Mouse (Mus musculus) left cerebral cortex, adult 8-10 months (tissue): ENCODE data around the gene Spry1. TPM values are rescaled to one million over a fixed set of nuclear protein-coding genes. Genes with fewer than 3 reads are reported as not detected.
A peak's percentile ranks its signal among the peaks of the same experiment; 100 is the strongest.
"Not testable (repeated sequence)": the region's sequence is repeated elsewhere in the genome, so short reads cannot be mapped to it uniquely, and the experiment has no call there.

Experiments
- DNase-seq, 2 experiments: peaks; one replicate each; pipeline ENCODE4 v3.0.0; 2022; ENCODE audit warnings: low spot score in 2 of 2
- total RNA-seq, 4 experiments: library from RNA; stranded (reverse); gene quantifications; 2 replicates each; pipeline ENCODE4 v1.2.4; 2022

Gene Spry1
- total RNA-seq = 10 to 100 TPM in 1 of 4 experiments, 1 to 10 TPM in 3; 7.8 to 10.6 (median 8.8) TPM

DNA sequence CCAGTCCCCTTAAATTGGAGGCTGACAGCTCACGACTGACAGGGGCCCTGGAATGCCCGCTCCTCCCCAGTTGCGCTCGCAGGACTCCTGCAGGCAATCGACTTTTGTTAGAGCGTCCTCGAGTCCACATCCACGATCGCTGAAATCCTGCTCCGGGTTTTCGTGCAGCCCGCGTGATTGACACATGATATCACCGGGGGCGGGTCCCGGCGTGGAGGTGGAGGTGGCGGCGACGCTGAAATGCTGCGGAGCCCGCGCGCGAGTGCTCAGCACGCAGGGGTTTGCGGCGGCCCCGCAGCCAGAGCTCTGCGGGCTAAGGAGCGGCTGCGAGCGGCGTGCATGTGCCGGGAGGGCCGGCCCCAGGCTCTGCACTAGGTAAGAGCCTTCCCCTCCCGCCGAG, at the start of gene Spry1:
TSS of gene Spry1 (plus strand) at position 258 of the 400 bp plus-strand sequence.
- peak; percentile 90 to 99 for DNase-seq

DNA sequence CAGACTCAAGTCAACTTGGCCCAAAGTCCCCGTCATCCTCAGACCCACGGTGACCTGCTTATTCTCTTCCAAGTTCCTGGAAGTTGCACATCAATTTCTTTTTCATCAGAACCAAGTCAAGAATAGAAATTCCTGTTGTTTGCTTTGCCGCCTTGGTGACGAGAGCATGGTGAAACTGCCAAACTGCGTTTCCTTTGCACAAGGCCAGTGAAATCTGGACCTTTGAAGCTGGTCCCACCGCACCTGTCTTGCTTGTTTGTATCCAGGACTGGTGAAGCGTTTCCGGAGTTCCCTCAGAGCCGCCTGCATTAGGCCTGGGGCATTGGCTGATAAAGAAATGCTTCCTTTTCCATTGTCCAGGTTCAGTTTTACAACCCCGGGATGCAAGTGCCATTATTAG, 44.0 kb upstream of the Spry1 start:
- no peak for DNase-seq

- no peak for DNase-seq
Measured at GRCm38 (mm10) chr3:37596519-37596918, 43.2 kb upstream of the Spry1 start.

DNA sequence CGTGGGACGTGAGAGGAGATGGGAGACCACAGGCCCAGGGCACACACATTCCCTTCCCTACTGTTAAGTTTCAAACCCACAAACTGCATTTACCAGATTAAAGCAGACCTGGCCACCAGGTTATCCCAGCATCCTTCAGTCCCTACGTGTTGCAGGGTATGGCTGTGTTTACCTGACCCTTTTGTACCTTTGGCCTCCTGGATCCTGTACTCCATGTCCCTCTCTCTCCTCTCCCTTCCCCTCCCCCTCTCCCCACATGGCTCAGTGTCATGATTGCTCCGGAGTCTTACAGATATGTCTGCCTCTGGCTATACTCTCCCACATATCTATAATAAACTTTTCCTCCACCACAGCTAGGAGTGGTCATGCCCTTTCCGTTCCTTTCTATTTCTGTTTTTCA, 42.5 kb upstream of the Spry1 start:
- DNase-seq = no peak

DNA sequence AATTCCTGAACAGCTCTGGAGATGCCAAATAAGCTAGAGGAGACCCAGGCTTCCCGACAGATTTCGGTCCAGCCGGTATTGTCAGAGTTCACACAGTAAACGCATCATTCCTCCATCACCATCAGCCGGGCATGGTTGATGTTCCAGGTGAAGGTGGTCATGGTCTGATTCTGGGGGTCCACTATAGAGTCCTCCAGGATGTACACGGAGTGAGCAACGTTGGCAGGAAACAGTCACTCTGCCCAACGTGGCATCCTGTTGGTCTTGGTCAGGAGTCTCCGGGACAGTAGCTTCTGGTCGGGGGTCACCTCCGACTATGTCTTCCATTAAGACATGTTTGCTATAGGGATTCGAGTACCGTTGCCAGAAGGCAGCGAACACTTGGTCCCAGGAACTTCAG, 40.1 kb upstream of the Spry1 start:
- not testable (repeated sequence) for DNase-seq

DNA sequence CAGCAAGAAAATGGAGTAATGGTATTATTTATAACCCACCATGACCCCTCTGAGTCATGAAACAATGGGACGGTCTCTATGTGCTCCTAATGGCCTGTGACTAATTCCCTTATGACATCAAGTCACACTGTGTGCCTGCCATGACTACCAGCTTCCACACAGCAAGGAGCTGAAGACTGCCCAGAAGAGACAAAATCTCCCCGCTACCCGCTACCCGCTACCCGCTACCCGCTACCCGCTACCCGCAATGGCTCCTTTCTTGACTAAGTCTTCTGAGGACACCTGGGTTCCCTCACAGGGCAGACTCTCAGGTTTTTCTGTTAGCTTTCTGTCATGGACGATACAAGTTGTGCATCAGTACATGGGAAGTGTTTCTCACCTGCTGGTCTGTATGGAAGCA, 37.4 kb upstream of the Spry1 start:
- no peak for DNase-seq

DNA sequence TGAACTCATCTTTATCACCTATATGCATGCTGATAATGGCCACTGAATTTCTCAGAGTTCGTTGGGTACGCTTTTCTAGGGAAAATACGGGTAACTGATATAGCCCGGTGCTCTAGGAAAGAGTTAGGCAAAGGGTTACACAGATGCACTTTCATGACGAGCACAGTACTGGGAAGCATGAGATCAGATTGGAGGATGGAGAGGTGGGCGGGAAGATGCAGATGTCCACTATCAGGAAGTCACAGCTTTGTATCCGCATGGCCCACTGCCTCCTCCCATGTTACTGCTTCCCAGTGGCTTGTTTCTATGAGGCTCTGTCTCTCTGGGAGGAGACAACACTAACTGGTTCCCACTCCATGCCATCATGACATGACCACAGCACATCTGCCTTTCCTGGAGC, 36.9 kb upstream of the Spry1 start:
- DNase-seq = no peak

GRCm38 (mm10) chr3:37603541-37603940, 36.2 kb upstream of the Spry1 start:
- DNase-seq = no peak

DNA sequence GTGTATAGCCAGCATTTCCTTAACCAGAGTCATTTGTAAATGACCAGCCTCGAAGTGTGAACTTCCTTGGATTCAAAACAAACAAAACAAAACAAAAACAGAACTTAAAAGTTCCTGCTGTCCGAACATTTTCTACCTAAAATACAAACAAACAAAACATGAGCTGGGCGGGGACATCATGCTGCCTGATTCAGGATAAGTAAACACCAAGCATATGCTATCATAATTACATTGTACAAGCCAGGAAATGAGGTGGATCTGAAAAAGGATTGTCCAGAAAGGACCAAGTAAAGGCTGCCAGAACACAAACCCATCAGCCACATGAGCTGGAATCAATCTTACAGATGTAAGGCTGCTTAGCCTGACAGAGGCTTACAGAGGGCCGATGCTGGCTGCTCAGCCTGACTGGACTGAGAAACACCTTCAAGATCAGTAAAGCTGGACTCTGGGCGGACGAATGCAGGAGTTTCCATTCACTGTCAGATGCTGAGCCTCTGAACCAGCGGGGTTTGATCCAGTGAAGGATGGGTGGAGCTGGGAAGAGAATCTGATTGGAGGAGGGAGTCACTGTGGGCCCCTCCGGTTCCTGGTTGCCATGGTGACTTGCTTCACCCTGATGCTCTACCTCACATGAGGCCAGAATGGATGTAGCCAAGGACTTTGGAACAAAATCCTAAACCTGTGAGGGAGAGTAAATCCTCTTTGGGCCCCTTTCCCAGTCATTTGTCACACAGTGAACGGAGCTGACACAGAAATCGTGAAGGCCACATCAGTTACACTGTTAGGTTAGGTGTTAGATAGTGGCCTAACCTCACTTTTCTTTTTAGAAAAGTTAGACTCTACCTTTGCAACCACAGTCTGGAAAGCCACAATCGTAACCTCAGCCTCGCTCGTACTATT, 34.5 kb upstream of the Spry1 start:
- DNase-seq = no peak

DNA sequence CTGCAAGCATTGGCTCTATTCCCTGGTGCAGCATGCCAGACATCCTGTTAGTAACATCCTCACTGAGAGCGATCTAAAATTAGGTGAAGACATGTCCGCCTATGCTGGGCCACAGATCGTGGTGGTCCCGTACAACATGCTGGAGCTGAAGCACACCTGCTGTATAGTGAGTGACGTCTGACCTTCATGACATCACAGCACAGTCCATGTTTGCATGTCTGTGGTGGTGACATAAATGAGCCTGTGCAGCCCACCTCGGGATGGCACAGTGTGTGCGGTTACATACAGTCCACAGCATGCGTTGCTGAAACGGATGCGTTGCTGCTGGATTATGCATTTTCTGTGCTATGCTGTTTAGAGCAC, 33.9 kb upstream of the Spry1 start:
- no peak for DNase-seq

GRCm38 (mm10) chr3:37608926-37609325, 30.8 kb upstream of the Spry1 start:
- no peak for DNase-seq

- no peak for DNase-seq
Measured at GRCm38 (mm10) chr3:37610670-37611069, 29.1 kb upstream of the Spry1 start.

DNA sequence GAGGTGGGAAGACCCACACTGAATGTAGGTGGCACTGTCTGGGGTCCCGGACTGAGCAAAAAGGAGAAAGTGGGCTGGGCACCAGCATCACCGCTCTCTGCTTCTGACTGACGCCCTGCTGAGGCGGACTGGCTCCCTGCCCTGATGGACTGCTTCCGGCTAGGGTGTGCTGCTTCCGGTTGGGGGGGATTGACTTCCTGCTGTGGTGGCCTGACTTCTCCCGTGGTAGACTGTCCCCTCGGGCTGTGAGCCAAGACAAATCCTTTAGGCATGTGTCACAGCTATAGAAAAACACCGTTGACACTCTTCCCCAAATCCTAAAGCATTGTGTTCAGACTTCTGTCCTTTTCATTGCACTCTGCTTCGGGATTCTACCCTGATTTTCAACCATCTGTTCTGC, 26.0 kb upstream of the Spry1 start:
- DNase-seq = no peak

DNA sequence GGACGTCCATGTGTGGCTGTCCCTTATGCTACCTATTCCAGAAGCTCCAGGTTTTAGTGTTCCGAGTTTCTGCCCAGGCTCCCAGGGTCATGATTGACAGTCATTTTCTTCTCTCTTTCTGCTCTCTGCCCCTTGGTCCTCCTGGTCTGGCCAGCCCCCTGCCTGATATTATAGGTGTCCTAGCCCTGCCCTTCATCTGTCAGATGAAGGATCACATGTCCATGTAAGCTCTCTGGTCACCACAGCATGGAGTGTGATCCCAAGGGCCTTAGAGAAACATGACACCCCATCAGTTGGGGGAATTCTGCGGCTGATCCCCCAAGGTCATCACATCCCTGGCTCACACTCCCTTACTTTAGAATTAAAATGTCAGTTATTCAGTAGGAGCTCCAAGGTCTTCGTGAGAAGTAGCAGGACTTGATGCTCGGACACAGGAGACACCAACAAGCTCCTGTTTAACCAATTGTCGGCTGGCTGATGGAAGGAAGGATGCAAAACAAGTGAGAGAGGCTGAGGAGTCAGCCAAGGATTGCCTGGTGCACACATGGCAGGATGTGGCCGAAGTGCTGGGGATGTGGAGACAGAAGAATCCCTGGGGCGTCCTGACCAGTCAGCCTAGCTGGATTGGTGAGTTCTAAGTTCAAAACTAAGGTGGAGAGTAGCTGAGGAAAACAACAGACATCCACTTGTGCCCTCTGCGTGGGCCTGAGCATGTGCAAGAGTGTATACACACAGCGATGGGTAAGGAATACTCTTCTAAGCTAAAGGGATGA, 24.7 kb upstream of the Spry1 start:
- no peak for DNase-seq

- DNase-seq = no peak
Measured at GRCm38 (mm10) chr3:37616586-37617547, 22.9 kb upstream of the Spry1 start.

DNA sequence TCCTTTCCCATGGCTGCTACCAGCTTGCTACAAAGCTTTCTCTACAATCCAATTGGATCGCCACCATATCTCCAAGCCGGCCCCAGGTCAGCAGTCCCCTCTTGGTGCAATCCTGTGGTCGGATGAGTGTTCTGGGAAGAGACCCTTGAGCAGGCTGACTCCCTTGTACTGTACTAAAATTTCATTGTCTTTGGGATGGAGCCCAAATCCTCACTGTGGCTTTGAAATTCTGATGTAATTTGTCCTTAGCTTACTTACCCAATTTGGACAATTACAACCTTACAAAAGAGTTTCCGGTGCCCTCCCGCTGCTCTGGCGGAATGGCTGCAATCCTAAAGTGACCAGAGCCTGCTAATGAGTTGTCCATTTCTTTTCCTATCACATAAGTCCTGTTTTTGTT, 7.5 kb upstream of the Spry1 start:
- DNase-seq = no peak

DNA sequence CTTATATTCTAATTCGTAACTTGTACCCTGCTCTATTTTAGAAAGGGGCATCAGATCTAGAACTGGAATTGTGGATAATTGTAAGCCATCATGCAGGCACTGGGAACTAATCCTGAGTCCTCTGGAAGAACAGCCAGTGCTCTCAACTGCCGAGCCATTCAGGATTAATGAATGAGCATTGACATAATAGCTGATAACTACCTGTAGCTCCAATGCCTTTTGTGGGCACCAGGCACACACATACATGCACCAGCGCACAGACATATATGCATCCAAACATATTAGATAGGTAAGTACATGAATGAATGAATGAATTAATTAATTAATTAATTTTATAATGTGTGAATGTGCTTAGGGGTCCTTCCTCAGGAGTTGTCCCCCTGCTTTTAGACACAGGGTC, 7.0 kb upstream of the Spry1 start:
- no peak for DNase-seq

DNA sequence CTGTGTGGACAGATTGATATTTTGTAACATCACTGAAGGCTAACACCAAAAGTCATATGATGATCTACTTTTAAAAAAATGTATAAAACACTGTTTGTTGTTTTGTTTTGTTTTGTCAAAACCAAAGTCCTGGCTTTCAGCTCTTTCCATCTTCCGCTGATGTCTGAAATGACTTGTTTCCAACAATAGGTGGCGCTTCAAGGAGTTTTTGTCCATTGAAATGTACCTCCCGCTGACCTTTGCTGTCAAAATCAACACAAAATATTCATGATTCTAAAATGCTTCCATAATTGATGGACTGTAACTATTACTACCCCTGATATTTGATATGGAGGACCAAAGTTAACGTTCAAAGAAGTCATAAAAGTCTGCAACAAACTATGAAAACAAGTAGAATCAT, 5.1 kb upstream of the Spry1 start:
- no peak for DNase-seq

DNA sequence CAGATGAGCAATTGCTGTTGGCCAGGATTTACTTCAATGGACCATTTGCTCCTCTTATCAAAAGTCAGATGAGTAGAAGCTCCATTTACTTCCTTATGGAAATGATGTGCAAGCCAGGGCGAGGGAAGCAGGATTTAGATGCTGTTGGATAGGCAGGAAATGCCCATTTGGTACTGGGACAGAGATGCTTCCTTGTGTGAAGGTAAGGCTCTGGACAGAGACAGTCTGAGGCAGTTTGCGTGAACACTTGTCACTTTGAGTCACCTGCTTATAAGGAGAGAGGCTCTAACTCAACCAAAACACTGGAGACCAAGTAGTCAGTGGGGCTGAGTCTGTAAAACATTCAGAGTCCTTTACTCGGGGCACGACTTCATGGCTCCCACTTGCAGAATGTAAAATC, 2.8 kb upstream of the Spry1 start:
- DNase-seq = no peak

- peak in 1 of 2 experiments; percentile 22 for DNase-seq
Measured at GRCm38 (mm10) chr3:37640162-37640721, 495 bp downstream of the Spry1 start.

- DNase-seq = peak; percentile 31 to 61
Measured at GRCm38 (mm10) chr3:37640810-37641209, 1.1 kb downstream of the Spry1 start.
